Mouse (Mus musculus): Measurements from ENCODE around the gene Vipr1.

The Vipr1 gene

GRCm38 (mm10) chr9:121718792-121719318 is 76.3 kb downstream of the Vipr1 start, which contains the start of gene Nktr:
Nktr (plus strand) TSS chr9:121719169.
- DNase-seq (ENCODE audit: low spot score) = peak; percentile 98

- no peak for DNase-seq (ENCODE audit: low spot score)
These were observed 77.1 kb downstream of the Vipr1 start for GRCm38 (mm10) chr9:121719347-121720331.

Measured in ovary, adult 18-20 months (tissue).